Mouse (Mus musculus) myocyte (in vitro differentiated cells): ENCODE measurements at regions not wholly inside any gene's neighbourhood (a gene's known extent, or its start where the extent isn't known, plus 50 kb on each side); places are given as distances from the start of the nearest gene placed in this dataset.

Experiments used
- MYOD1 ChIP-seq, 3 experiments: IDR thresholded peaks; one replicate each; pipeline ENCODE4 v1.6.1; 2011; ENCODE audit warnings: control low read depth in 2 of 3, low read depth in 2 of 3, mild to moderate bottlenecking in 2 of 3, moderate library complexity in 1 of 3; ENCODE audit not compliant: insufficient read length in 2 of 3, control insufficient read depth in 1 of 3
- POLR2A ChIP-seq: IDR thresholded peaks from one replicate; pipeline ENCODE4 v1.6.1; 2011; ENCODE audit warnings: low read depth, mild to moderate bottlenecking, control low read depth, moderate library complexity; ENCODE audit not compliant: insufficient read length

DNA sequence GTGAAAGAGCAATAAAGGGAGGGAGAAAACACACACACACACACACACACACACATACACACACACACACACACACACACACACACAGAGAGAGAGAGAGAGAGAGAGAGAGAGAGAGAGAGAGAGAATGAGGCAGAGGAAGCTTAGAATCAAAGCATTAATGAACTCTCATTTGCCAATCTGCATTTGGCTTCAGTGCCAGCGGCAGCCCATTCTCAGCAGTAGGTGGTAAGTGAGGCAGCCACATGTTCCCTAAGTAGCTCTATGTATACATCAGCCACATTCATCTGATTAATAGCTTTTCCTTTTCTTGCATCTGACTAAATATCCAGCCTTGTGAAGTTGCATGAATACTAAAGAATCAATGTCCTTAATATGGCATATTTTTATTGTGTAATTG is 443.4 kb upstream of the Ubash3b start:
- TF ChIP-seq MYOD1 (IDR thresholded peaks at IDR 0.05; ENCODE audit: control insufficient read depth in 1 of 3, insufficient read length in 2 of 3, low read depth in 2 of 3) (no peak), POLR2A (no peak)
